Mouse (Mus musculus) embryonic stem cell, embryonic (primary cell): ENCODE measurements at regions not wholly inside any gene's neighbourhood (a gene's known extent, or its start where the extent isn't known, plus 50 kb on each side); places are given as distances from the start of the nearest gene placed in this dataset.

Experiments used
- CTCF ChIA-PET, 4 experiments: fragments of 300-600 bp in 2 of 4; fragments of 350-600 bp in 2 of 4; sonication (Branson Sonifier 250); formaldehyde crosslinking; loops; one replicate each; lab custom pipeline; 2022; ENCODE audit warnings: inconsistent platforms in 2 of 4; lab: Charles Lee
- POLR2A ChIA-PET, 4 experiments: fragments of 300-600 bp in 2 of 4; fragments of 350-600 bp in 2 of 4; sonication (Branson Sonifier 250); formaldehyde crosslinking; loops; one replicate each; lab custom pipeline; 2022; ENCODE audit warnings: antibody characterized with exemption in 4 of 4, inconsistent platforms in 1 of 4; lab: Charles Lee

DNA sequence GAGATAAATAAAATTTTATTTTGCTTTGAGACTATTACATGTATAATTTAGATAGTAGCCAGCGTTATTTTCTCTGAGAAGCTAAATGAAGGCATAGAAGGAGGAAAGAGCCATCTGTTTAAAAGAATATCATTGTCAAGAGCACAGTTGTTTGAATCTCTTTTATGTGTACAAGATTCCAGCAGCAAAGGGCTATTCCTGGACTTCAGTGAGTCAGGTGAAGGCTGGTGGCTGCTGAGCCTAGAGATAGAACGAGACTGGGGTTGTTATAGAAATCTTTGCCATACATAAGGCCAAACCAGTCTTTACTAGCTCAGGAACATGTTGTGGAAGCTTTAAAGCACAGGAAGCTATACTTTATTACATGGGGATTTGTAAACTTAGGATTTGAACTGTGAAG is 261.6 kb downstream of the Adcyap1 start:
- ChIA-PET CTCF (no interaction called here), POLR2A (no interaction called here)

DNA sequence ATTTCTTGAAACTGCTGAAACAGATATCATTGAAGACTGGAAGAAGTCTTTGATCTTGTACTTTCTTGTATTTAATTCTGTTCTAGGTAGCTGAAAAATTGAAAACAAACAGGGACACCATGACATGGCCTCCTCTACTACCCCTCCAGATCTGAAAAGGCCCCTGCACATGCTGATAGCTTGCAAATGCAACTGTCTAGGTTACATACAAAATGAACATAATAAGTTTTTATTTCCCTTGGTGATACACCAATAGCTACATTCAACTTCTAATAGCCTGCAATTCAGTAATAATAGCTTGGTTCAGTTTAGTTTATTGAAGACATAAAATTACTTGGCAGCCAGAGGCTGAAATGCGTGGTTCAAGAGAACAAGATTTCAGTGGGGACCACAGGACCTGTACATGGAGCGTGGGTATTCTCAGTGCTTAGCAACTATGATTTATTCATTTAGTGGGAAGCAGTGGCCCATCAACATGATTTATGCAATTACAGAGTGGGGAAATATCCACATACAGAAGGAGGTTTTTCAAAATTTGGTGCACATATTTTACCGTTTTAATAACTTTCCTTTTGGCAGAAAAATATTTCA is 264.9 kb downstream of the Adcyap1 start:
- ChIA-PET POLR2A (interaction anchor here in 1 of 4 experiments (0.8 kb wide), 1 partner anchor 15 kb away, joined by 3 read pairs; no protein-coding TSS in a partner anchor), CTCF (no interaction called here)

DNA sequence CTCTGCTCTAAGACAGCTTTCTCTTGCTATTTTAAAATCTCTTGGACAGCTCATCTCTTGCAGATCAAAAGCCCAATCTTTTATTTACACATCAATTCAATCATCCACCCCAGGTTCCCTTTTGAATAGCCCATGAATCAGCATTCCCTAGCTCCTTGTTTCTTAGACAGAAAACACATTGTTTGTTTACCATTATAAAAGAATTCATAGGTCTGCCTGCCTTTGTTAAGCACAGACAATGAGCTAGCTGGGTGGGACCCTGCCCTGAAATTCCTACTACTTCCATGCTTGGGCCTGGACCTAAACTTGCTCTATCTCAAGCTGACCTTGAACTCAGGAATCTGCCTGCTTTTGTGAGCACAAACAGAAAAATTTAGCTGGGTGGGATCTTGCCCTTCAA is 283.6 kb downstream of the Adcyap1 start:
- CTCF ChIA-PET = no interaction called here

DNA sequence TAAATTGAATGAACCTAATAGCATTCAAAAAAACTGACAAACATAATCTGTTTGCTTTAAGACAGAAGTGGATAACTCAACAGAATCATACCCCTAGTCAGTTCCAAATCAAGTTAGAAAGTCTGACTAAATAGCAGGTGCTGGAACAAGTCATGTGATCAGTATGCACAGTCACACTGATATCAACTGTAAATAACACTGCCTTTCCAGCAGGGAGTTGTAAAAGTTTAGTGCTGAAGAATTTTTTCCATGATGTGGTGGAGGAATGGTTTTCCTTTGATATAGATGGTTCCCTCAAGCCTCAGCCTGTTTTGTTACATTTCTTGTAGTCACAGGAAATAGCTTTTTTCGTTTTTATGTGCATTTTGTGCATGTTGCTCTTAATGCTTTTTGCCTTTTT is 285.7 kb downstream of the Adcyap1 start:
- POLR2A ChIA-PET = no interaction called here
- CTCF ChIA-PET = no interaction called here

More for the DNA sequence above, 283.6 kb downstream of the Adcyap1 start:
- POLR2A ChIA-PET = interaction anchor here in 3 of 4 experiments (0.8 to 1.3 kb wide), 5 partner anchors 11 to 326 kb away, joined by 3 to 4 read pairs (median 3); no protein-coding TSS in a partner anchor

DNA sequence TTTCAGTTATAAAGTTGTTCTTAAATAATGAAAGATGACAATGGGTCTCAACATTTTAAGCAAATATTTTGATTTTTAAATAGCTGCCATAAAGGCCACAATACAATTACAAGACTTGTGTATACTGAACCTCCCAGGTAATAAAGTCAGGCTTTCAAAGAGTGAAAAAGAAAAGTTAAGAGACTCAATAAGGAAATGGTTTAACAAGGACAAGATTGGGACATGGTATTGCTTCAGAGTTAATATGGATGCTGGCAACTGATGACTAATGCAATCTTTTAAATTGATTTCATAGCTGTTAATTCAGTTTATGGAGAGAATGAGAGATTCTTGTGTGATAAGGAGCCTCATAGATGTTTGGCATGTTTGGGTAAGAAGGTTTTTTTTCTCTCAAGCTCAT is 287.6 kb downstream of the Adcyap1 start:
- CTCF ChIA-PET = no interaction called here
- POLR2A ChIA-PET = no interaction called here

DNA sequence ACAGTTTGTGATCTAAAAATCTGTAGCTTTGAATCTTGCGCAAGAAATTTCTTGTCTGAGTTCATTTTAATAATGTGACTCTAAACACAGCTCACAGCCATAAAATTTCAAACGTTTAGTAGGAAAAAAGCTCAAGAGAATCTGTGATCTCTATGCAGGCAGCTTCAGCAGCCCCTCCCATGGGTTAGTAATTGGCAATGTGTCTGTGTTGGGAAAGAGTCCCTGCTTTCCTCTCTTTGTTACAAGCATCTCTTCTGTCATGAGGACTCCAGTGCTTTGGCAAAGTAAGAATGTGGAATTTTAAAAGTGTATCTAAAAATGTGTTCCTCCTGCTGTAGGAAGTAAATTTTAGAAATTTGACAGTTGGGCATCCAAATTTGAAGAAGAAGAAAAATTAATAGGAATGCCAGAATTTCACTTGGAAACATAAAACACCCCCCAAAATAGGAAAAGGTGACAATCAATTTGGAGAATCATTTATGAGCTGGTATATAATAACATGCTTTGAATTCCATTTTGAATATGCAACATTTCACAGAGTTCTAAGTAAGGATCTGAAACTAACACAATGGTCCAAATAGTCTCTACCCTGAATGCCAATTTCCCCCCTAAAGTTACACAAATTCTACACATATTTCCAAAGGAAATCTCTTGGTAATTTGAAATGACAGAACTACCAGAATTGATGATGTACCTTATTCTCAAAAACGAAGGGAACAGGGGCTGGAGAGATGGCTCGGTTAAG is 291.3 kb downstream of the Adcyap1 start:
- POLR2A ChIA-PET = interaction anchor here in 1 of 4 experiments (0.5 kb wide), 1 partner anchor 82 kb away, joined by 3 read pairs; no protein-coding TSS in a partner anchor

DNA sequence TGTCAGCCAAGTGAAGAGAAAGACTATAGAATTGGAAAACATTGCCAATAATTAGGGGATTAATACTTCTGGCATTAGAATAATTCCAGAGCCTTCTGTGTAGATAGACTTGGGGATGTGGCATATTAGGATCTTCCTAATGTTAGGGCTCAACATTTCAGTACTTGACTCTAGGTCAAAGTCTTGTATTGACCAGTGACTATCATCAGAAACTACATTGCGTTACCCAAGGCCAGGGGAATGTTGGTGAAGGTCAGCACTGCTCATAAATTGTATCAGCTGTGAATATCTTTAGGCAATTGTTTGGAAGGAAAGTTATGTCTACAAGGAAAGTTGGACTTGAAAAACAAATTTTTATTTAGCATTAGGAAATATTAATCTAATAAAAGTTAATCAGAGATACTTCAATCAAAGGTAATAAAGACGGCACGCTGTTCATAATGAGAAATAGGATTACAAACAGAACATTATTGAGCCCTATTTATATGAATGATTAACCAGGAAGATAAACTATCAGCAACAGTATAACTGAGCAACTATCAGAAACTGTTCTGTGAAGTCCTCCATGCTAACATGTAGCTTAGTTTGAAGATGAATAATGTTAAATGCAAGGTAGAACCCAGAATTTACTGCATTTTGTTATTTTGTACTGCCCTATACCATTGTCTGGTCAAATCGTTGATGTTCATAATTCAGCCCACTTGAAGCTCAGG is 310.2 kb downstream of the Adcyap1 start:
- ChIA-PET CTCF (no interaction called here), POLR2A (no interaction called here)

More for the DNA sequence above, 291.3 kb downstream of the Adcyap1 start:
- CTCF ChIA-PET = no interaction called here

DNA sequence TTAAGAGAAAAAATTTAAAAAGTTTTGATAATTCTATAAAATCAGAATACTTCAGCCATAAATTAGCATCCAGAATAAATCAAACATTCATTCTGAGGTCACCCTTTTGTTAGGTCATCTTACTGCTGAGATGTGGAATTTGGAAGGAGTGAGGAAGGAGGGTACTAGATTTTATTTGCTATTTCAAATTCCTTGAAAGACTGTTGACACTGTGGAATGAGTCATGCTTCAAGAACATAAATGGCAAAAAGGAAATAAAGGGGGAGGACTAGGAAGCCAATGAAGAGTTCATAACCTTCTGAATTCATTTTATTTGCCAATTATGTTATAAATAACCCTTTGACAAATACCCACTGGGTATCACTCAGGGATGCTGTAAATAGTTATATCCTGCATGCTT is 324.6 kb downstream of the Adcyap1 start:
- ChIA-PET CTCF (no interaction called here), POLR2A (no interaction called here)

DNA sequence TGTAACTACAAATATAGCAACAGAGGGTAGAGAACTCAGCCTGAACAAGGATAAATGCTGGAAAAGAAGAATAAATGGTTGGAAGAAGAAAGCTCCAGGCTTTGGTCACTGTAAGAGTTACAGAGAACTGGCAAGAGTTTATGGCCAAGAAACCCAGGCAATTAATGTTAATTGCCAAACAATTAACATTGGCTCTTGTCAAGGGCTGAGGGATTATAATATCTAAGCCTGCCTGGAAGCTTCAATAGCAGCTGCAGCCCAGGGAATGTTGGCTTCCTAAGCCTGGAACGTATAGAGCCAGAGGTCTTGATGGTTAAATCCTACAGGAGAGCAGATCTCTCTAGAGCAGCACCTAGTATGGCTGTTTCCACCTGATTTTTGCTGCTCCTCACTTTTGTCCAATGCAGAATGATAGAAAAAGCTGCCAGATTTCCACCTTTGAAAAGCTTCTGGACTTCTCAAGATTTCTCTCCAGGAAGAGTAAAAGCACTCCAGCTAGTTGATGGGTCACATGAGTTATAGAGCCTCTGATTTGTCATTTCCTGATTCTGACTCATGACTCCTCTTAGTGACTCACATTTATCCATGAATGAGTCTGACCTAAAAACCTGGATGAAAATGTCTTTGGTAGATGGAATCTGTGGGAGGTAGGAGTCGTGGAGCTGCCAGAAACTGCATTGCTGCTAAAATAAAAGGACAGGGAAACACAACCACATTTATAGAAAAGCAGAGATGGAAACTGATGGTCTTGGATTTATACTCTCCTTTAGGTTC is 327.2 kb downstream of the Adcyap1 start:
- ChIA-PET POLR2A (no interaction called here), CTCF (interaction anchor here in 1 of 4 experiments (0.7 kb wide), 1 partner anchor 210 kb away, joined by 4 read pairs; no protein-coding TSS in a partner anchor)

DNA sequence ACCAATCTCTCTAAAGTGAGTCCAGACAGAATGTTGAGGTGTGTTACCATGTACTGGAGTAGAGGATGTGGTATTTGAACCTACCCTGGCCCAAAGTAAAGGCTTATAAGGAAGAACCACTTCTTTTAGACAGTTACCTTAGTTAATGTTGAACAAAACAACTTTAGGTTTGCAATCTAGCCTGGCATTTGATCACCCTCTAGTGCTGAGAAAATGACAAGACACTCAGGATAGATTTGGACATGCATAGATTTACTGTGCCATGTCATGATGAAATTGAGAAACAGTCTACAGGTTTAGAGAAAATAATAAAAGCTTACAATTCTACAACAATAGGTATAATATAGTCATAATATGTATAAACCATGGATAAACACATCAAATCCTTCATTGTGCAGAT is 333.7 kb downstream of the Adcyap1 start:
- ChIA-PET CTCF (no interaction called here), POLR2A (no interaction called here)

DNA sequence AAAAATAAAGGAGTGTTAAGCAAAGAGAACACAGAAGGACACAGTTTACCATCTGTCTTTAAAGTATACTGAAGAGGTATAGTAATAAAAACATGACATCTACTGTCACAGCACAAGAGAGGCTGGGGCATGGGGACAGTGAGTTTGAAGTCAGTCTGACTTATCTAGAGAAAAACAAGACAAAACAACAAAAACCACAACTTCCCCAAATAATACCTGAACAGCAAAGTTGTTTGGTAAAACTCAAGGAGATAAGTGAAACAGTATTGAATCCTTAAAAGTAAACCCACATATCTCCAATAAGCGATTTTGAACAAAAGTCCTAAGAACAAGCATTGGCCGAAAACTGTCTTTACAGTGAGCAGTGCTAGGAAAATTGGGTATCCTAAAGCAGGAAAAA is 336.1 kb downstream of the Adcyap1 start:
- ChIA-PET CTCF (no interaction called here), POLR2A (no interaction called here)

DNA sequence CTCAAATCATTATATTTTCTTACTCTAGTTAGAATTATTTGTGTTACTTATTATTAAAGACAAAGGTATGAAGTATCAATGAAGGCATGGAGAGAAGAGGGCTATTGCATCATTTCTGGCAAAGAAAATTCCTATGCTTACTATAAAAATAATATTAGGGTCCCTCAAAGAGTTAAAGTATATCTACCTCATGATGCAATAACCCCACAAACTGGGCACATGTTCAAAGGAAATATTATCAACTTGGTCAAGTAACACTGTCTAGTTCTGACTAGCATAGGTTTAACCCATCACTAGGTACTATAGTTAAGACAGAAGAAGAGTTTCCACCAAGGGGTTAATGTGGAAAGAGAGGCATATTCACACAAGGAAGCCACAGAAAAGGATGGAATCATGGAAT is 336.9 kb downstream of the Adcyap1 start:
- ChIA-PET POLR2A (no interaction called here), CTCF (no interaction called here)

DNA sequence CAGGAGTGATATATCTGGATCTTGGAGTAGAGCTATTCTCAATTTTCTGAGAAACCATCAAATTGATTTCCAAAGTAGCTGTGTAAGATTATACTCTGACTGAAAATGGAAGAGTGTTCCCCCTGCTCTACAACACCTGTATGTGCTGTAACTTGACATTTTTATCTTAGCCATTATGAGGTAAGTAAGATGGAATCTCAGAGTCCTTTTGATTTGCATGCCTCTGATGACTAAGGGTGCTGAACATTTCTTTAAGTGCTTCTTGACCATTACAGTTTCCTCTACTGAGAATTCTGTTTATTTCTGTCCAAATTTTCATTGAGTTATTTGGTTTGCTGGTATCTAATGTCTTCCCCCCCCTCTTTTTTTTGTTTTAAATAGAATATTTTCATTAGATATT is 343.0 kb downstream of the Adcyap1 start:
- ChIA-PET POLR2A (no interaction called here), CTCF (no interaction called here)

DNA sequence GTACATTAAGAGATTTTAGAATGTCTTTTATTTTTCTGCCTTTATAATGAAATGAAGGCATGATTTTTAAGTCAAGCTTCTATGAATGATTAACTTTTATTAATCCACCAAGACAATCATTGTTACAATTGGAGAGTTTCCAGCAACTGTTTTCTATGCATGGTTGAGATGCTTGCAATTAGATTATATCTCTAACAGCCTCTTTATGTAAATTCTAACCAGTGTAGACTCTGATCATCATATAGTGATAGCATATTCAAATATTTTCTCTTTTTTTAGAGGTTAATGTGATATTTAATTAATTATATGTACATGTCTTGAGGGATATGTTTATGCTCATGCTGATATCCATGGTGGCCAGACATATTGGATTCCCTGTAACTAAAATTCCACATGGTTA is 351.5 kb downstream of the Adcyap1 start:
- CTCF ChIA-PET = no interaction called here

DNA sequence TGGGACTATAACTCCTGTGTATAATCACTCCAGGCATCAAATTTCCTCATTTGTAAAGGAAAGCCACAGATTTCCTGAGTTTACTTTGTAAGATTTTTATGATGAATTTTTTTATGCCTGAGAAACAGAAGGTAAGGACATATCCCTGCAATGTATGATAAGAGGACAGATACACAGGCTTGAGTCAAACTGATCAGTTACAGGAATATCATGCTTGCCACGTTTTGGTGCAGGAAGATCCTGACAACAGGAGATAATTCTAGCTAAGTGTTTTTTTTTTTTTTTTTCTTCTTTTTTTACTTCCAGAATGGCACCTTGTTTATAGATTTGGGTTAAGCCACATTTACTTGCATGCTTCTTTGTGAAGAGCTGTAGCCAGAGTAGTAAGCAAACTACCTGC is 357.1 kb downstream of the Adcyap1 start:
- ChIA-PET POLR2A (interaction anchor here in 2 of 4 experiments (0.7 to 1.1 kb wide), 2 partner anchors 15 to 132 kb away, joined by 6 read pairs; no protein-coding TSS in a partner anchor), CTCF (interaction anchor here in 1 of 4 experiments (0.6 kb wide), 1 partner anchor 206 kb away, joined by 7 read pairs; no protein-coding TSS in a partner anchor)

More for the DNA sequence above, 351.5 kb downstream of the Adcyap1 start:
- POLR2A ChIA-PET = interaction anchor here in 1 of 4 experiments (0.9 kb wide), 1 partner anchor 18 kb away, joined by 3 read pairs; no protein-coding TSS in a partner anchor

DNA sequence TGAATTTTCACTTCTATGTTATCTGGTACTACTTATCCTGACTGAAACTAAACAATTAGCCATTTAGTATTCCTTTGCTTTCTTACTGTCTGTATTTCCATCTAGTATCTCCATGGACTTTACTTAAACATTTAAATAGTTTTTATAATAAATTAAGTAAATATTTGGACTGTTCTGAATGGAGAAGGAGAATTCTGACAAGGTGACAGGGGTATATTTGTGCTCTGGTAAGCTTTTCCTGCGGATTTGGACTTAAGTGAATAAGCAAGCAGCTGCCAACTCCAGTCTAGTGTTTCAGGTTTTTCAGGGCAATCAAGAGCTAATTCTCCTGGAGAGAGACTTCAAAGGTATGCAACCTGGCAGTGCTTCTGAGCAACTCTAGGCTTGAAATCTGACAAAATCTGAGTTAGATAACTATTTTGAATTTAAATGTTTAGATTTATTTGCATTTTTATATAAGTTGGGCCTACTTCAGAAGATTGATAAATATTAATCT is 364.5 kb downstream of the Adcyap1 start:
- ChIA-PET POLR2A (no interaction called here), CTCF (no interaction called here)

DNA sequence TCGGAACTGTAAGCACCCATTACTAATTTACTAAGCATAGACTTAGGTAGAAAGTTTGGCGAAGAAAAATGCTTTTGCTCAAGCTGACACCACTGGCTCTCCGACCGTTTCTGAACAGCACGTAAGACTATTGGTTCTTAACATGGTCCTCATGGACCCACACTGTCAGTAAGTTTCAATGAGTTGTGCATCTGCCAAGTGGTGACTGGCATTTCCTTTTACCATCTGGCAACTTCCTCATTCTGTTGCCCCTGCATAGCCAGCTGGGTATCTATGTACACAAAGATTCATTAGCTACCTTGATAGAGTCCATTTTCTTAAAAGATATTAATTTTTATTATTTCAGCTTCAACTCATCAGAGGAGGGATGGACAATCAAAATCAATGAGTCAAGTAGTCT is 381.2 kb downstream of the Adcyap1 start:
- ChIA-PET POLR2A (no interaction called here), CTCF (no interaction called here)

DNA sequence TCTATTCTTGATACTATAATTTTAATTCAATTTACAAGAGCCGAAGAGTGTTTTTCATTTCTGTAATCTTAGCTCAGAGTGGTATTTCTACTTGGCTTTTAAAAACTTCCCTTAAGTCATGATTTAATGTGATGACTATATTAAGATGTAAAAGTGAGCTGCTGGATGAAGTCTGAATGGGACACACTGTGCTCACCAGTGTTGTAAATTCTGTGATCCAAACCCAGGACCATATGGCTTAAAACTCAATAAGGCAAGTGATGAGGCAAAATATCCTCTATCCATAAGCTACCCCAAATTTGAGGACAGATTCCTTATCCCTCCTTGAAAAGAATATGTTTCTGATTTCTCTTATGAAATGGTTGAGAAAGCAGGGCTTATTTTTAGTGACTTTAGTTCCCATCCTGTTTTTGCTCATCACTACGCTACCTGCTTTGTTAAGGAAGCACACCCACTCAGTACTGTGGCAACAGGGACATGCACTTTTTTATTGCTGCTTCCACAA is 399.4 kb downstream of the Adcyap1 start:
- ChIA-PET CTCF (no interaction called here), POLR2A (no interaction called here)

DNA sequence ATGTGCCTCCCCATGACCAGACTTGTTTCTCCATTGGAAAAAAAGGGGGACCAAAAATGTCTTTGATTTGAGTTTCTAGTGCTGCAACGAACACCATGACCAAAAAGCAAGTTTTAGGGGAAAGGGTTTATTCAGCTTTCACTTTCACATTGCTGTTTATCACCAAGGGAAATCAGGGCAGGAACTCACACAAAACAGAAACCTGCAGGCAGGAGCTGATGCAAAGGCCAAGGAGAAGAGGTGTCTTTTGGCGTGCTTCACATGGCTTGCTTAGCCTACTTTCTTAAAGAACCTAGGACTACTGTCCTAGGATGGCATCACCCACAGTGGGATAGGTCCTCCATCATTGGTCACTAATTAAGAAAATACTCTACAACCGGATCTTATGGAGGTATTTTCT is 401.4 kb downstream of the Adcyap1 start:
- ChIA-PET CTCF (no interaction called here), POLR2A (interaction anchor here in 1 of 4 experiments (0.6 kb wide), 1 partner anchor 84 kb away, joined by 3 read pairs; no protein-coding TSS in a partner anchor)
